Mouse (Mus musculus) G1E (cell line): ENCODE results near the gene Gm10181.

ENCODE experiments used
- CTCF ChIP-seq: IDR thresholded peaks from 2 replicates; pipeline ENCODE4 v1.5.1; 2012; ENCODE audit warnings: low read depth, low read length, inconsistent platforms, mixed read lengths
- GATA1 ChIP-seq: IDR thresholded peaks from 2 replicates; pipeline ENCODE4 v1.6.1; 2012; ENCODE audit warnings: borderline replicate concordance, low read length, inconsistent platforms, mixed read lengths

GRCm38 (mm10) chr9:25089122-25089521, at the start of gene Gm10181:
- TF ChIP-seq CTCF: no peak
- TF ChIP-seq GATA1: no peak
